In genomic region chr11:109622518-109623037, GRCm38 (mm10) we compare ENCODE assay signal across 8 mouse cellular contexts. TPM values are rescaled to one million over a fixed set of nuclear protein-coding genes. Genes with fewer than 3 reads are reported as not detected.
A peak's percentile ranks its signal among the peaks of the same experiment; 100 is the strongest.
DNase-seq lines count a peak whose midpoint lies in the region; ATAC-seq lines count a peak whose summit lies in the region.

No protein-coding gene starts in this region.

- no peaks in the 10 kb centered on the region for H3K4me1 ChIP-seq in brown adipose tissue, adult 24 weeks (ENCODE audit: control insufficient read depth, insufficient read depth, insufficient read length, low read length)
- no peaks in the 10 kb centered on the region for H3K4me1 ChIP-seq in limb, embryonic 11.5 days (ENCODE audit: control insufficient read depth, insufficient read depth, low read length)
- H3K4me1 ChIP-seq in stomach, embryonic 14.5 days (ENCODE audit: control insufficient read depth, insufficient read depth, low read length) = peaks cover 5% of the 10 kb centered on the region; the same call in 1 of the 2 replicates

- H3K9ac ChIP-seq in limb, embryonic 11.5 days (ENCODE audit: low read length) = no peak overlapping the region
- H3K9ac ChIP-seq in stomach, embryonic 14.5 days (replicated peaks; ENCODE audit: low read depth, low read length) = no peak overlapping the region

- H3K36me3 ChIP-seq in limb, embryonic 11.5 days (ENCODE audit: control insufficient read depth, insufficient read depth, low read length) = no peaks in the 10 kb centered on the region
- no peaks in the 10 kb centered on the region for H3K36me3 ChIP-seq in stomach, embryonic 14.5 days (ENCODE audit: control insufficient read depth, insufficient read depth, low read length)

- no peaks in the 10 kb centered on the region for H3K9me3 ChIP-seq in limb, embryonic 11.5 days (ENCODE audit: control insufficient read depth, low read length)
- no peaks in the 10 kb centered on the region for H3K9me3 ChIP-seq in stomach, embryonic 14.5 days (ENCODE audit: control insufficient read depth, low read depth, low read length)

- peak; percentile 35; the same call in 1 of the 2 replicates for ATAC-seq in limb, embryonic 11.5 days (ENCODE audit: insufficient number of reproducible peaks, low FRiP score, low TSS enrichment, low read depth)
- no peak; the same call in 1 of the 2 replicates for ATAC-seq in stomach, embryonic 14.5 days (ENCODE audit: insufficient number of reproducible peaks, insufficient read depth, low FRiP score, low read depth)

- DNase-seq in gastrocnemius, adult 18-20 months (ENCODE audit: low spot score) = peak; percentile 53
- no peak for DNase-seq in gastrocnemius, postnatal 10 days
- peak; percentile 59 for DNase-seq in heart, postnatal 4 days
- DNase-seq in limb, embryonic 11.5 days (ENCODE audit: low spot score) = peak; percentile 40
- no peak for DNase-seq in B cell, adult 2 months
- DNase-seq in layer of hippocampus, postnatal 25 days (ENCODE audit: extremely low spot score in 1 of 2, low spot score in 1 of 2) = no peak

- peak overlapping the region; percentile 19; the same call in 1 of the 2 replicates for H3K4me3 ChIP-seq in brown adipose tissue, adult 24 weeks (ENCODE audit: insufficient read depth, low read depth, low read length)
- no peak overlapping the region for H3K4me3 ChIP-seq in limb, embryonic 11.5 days (ENCODE audit: low read depth, low read length)
- H3K4me3 ChIP-seq in stomach, embryonic 14.5 days (ENCODE audit: low read depth, low read length) = peak overlapping the region; percentile 7; the same call in 1 of the 2 replicates

- H3K27me3 ChIP-seq in limb, embryonic 11.5 days (ENCODE audit: control insufficient read depth, insufficient read depth, low read length) = no peaks in the 10 kb centered on the region
- H3K27me3 ChIP-seq in stomach, embryonic 14.5 days (ENCODE audit: control insufficient read depth, insufficient read depth, low read length) = no peaks in the 10 kb centered on the region

- no peak overlapping the region for H3K27ac ChIP-seq in brown adipose tissue, adult 24 weeks (replicated peaks; ENCODE audit: low read depth, low read length)
- no peak overlapping the region for H3K27ac ChIP-seq in limb, embryonic 11.5 days (replicated peaks; ENCODE audit: low read depth, low read length)
- H3K27ac ChIP-seq in stomach, embryonic 14.5 days (ENCODE audit: low read length) = no peak overlapping the region

- peak overlapping the region; percentile 24; the same call in 1 of the 2 replicates for H3K4me2 ChIP-seq in limb, embryonic 11.5 days (ENCODE audit: low read depth, severe bottlenecking)
- peak overlapping the region; percentile 36 for H3K4me2 ChIP-seq in stomach, embryonic 14.5 days (replicated peaks; ENCODE audit: low read depth, low read length)

- 22% methylated on average over 15 of the region's 15 CpGs for WGBS in limb, embryonic 11.5 days
- WGBS in stomach, embryonic 14.5 days = 10% methylated on average over 15 of the region's 15 CpGs

RNA-seq across cellular contexts. Expression of gene Wipi1, which starts 10.8 kb away (rescaled TPM):
- total RNA-seq in gastrocnemius, adult 18-20 months (2021) = 10 to 100 TPM; 57.7 to 78.8 TPM
- 10 to 100 TPM; 64.0 to 72.0 TPM for total RNA-seq in gastrocnemius, postnatal 10 days (2021)
- polyA plus RNA-seq in brown adipose tissue, adult 24 weeks (2012; ENCODE audit: insufficient read depth, insufficient read length, missing spikeins) = 16.2 and 25.2 TPM in 2 replicates
- 10 to 100 TPM; 85.0 to 86.1 TPM for total RNA-seq in heart, postnatal 4 days (2021)
- 23.3 and 27.7 TPM in 2 replicates for polyA plus RNA-seq in limb, embryonic 11.5 days (2014; fragmentation: Nextera tagmentation; extraction: Ambion mirVana)
- 21.3 and 25.0 TPM in 2 replicates for polyA plus RNA-seq in stomach, embryonic 14.5 days (2014; fragmentation: Nextera tagmentation; extraction: Ambion mirVana)
- 10 to 100 TPM; 25.1 to 25.5 TPM for total RNA-seq in layer of hippocampus, postnatal 25 days (2021)

RNA-seq across cellular contexts. Expression of gene Prkar1a, which starts 26.6 kb away (rescaled TPM):
- total RNA-seq in gastrocnemius, adult 18-20 months (2021) = 100 to 1,000 TPM in 1 of 2 experiments, 10 to 100 TPM in 1; 96.1 to 120 TPM
- total RNA-seq in gastrocnemius, postnatal 10 days (2021) = 100 to 1,000 TPM; 246 to 270 TPM
- 98.4 and 102 TPM in 2 replicates for polyA plus RNA-seq in brown adipose tissue, adult 24 weeks (2012; ENCODE audit: insufficient read depth, insufficient read length, missing spikeins)
- 100 to 1,000 TPM; 629 to 659 TPM for total RNA-seq in heart, postnatal 4 days (2021)
- 384 and 394 TPM in 2 replicates for polyA plus RNA-seq in limb, embryonic 11.5 days (2014; fragmentation: Nextera tagmentation; extraction: Ambion mirVana)
- 340 and 351 TPM in 2 replicates for polyA plus RNA-seq in stomach, embryonic 14.5 days (2014; fragmentation: Nextera tagmentation; extraction: Ambion mirVana)
- total RNA-seq in layer of hippocampus, postnatal 25 days (2021) = 100 to 1,000 TPM; 535 to 544 TPM

Comparison
In these comparisons a context has a peak if more than half of its experiments do, and no peak if none do; other contexts are left out.
1. DNase-seq: peak in gastrocnemius, adult 18-20 months (single experiment), heart, postnatal 4 days (single experiment) and limb, embryonic 11.5 days (single experiment); none in gastrocnemius, postnatal 10 days (single experiment), B cell, adult 2 months (0 of 2) and layer of hippocampus, postnatal 25 days (0 of 2).